3 mouse cellular contexts compared by ENCODE assay signal in the genomic region with DNA sequence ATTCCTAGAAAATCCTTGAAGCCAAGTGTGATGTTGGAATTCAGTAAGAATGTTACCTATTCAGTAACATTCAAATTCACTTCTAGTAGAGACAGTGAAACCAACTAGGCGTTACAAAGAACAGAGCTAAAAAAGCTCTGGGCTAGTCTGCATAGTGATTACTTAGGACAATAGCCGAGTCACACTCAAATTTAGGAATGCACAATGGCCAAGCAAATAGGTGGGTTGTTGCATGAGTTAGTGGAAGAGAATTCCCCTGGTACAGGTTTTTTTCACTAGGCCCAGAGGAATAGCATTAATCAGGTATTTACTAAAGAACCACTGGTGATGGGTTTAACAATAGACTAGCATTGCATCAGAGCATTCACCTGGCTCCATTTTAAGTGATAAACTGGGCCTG.
DNase-seq lines count a peak whose midpoint lies in the region.

No protein-coding gene starts in this region.

- peak; percentile 2 for DNase-seq in ES-CJ7 (ENCODE audit: low read depth, low spot score)
- peak; percentile 92 for DNase-seq in R1 (ENCODE audit: low read depth, low spot score)
- peak; percentile 22 for DNase-seq in ZHBTc4 (ENCODE audit: low read depth, low spot score)

Comparison
In these comparisons a context has a peak if more than half of its experiments do, and no peak if none do; other contexts are left out.
1. DNase-seq: peak in every context shown above with its lines; median percentile 92 in R1; 22 in ZHBTc4; 2 in ES-CJ7.